Mouse (Mus musculus): ENCODE data around the gene Kyat3. TPM values are rescaled to one million over a fixed set of nuclear protein-coding genes. Genes with fewer than 3 reads are reported as not detected.

The Kyat3 gene
- 5.7 TPM for polyA plus RNA-seq (2017; shearing (Covaris generic))

GRCm38 (mm10) chr3:142700442-142701322 is at the start of gene Kyat3:
TSS of gene Kyat3 (plus strand) at chr3:142701051.

DNA sequence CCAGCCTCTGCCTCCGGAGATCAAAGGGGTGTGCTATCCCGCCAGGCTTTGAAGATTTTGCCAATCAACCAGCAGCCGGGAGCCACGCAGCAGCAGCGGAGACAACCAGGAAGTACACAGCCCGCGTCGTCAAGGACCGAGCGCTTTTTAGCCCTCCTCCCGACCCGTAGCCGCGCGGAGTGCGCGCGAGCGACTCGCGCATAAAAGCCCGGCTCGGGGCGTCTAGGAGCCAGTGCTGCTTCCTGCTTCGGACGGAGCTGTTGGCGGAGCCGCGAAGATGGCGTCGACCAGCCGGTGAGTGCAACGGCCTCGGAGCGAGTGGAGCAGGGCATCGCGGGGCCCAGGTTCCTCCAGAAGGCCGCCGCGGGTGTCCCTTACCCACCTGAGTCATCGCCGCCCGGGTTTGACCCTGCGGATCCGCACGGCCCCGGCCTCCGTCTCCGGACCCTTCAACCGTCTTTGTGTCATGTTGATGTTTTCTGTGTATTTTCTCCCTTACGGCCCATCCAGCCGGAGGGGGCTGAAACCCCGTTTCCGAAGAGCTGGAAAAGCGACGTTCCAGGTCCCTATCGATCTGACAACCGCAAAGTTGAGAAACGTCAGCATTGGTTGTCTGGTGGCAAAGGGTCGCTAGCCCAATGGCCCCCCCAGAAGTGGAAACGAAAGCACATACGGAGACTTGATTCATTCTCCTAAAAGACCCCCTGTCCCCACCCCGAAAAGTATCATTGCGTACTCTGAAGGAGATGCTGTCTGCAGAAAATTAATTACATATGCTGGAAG is 64.3 kb downstream of the Kyat3 start, which contains the start of gene Gtf2b:
TSS of gene Gtf2b (plus strand) at position 51 of the 783 bp plus-strand sequence.

Other genes with a start within 250 kb of the Kyat3 start
- 61.2 TPM for gene Gbp5, start 207.1 kb upstream of the Kyat3 start, polyA plus RNA-seq (2017; shearing (Covaris generic))
- gene Gbp7, start 170.7 kb upstream of the Kyat3 start, polyA plus RNA-seq (2017; shearing (Covaris generic)): 256 TPM
- gene Gbp3, start 141.0 kb upstream of the Kyat3 start, polyA plus RNA-seq (2017; shearing (Covaris generic)): 148 TPM
- 34.0 TPM for gene Gbp2b, start 106.2 kb upstream of the Kyat3 start, polyA plus RNA-seq (2017; shearing (Covaris generic))
- 140 TPM for gene Gbp2, start 80.4 kb upstream of the Kyat3 start, polyA plus RNA-seq (2017; shearing (Covaris generic))
- 85.1 TPM for gene Gtf2b, start 64.0 kb downstream of the Kyat3 start, polyA plus RNA-seq (2017; shearing (Covaris generic))
- gene Pkn2, start 181.0 kb downstream of the Kyat3 start, polyA plus RNA-seq (2017; shearing (Covaris generic)): 14.5 TPM